Comparison of ENCODE assay signal across 8 mouse cellular contexts in genomic region chr12:70452726-70453645, GRCm38 (mm10). TPM values are rescaled to one million over a fixed set of nuclear protein-coding genes. Genes with fewer than 3 reads are reported as not detected.
A peak's percentile ranks its signal among the peaks of the same experiment; 100 is the strongest.
DNase-seq lines count a peak whose midpoint lies in the region; ATAC-seq lines count a peak whose summit lies in the region.

TSS of gene Tmx1 (plus strand) at chr12:70453095.

- WGBS in forebrain, embryonic 14.5 days, result under 1% methylated on average over 58 of the region's 58 CpGs
- under 1% methylated on average over 58 of the region's 58 CpGs for WGBS in neural tube, embryonic 15.5 days

- H3K9ac ChIP-seq in forebrain, embryonic 14.5 days (ENCODE audit: low read length), result peak within 1 kb of the TSS; percentile 82
- peak within 1 kb of the TSS; percentile 75 for H3K9ac ChIP-seq in neural tube, embryonic 15.5 days (replicated peaks)

- H3K9me3 ChIP-seq in forebrain, embryonic 14.5 days (replicated peaks; ENCODE audit: control insufficient read depth, low read length), result no peaks in the 10 kb centered on the region
- H3K9me3 ChIP-seq in neural tube, embryonic 15.5 days (replicated peaks), result no peaks in the 10 kb centered on the region

- peak; percentile 99 for ATAC-seq in forebrain, embryonic 14.5 days
- ATAC-seq in neural tube, embryonic 15.5 days (ENCODE audit: low FRiP score), result peak; percentile 98

- H3K27me3 ChIP-seq in forebrain, embryonic 14.5 days (replicated peaks; ENCODE audit: control insufficient read depth, insufficient read depth, low read length), result no peaks in the 10 kb centered on the region
- no peaks in the 10 kb centered on the region for H3K27me3 ChIP-seq in neural tube, embryonic 15.5 days (replicated peaks)

- peak within 1 kb of the TSS; percentile 78 for H3K27ac ChIP-seq in forebrain, embryonic 14.5 days (ENCODE audit: low read depth, low read length)
- H3K27ac ChIP-seq in neural tube, embryonic 15.5 days (replicated peaks), result peak within 1 kb of the TSS; percentile 87

- peak within 1 kb of the TSS; percentile 74 for H3K4me3 ChIP-seq in forebrain, embryonic 14.5 days (ENCODE audit: low read depth, low read length)
- H3K4me3 ChIP-seq in neural tube, embryonic 15.5 days (replicated peaks), result peak within 1 kb of the TSS; percentile 83

- intact Hi-C loops in heart, postnatal 14 days (cut with DNase I), result no loop called here

- H3K4me1 ChIP-seq in forebrain, embryonic 14.5 days (ENCODE audit: control insufficient read depth, insufficient read depth, low read length), result peaks cover 19% of the 10 kb centered on the region
- H3K4me1 ChIP-seq in neural tube, embryonic 15.5 days, result peaks cover 27% of the 10 kb centered on the region

- peaks cover 9% of the 10 kb centered on the region for H3K36me3 ChIP-seq in forebrain, embryonic 14.5 days (ENCODE audit: control insufficient read depth, insufficient read depth, low read length)
- peaks cover 3% of the 10 kb centered on the region for H3K36me3 ChIP-seq in neural tube, embryonic 15.5 days

- DNase-seq in ES-CJ7 (ENCODE audit: low read depth, low spot score), result peak; percentile 94
- peak; percentile 97 for DNase-seq in cerebellum, adult 11 months
- DNase-seq in forebrain, embryonic 14.5 days (ENCODE audit: low spot score), result peak; percentile 97
- DNase-seq in heart, postnatal 14 days, result peak; percentile 99 to 100
- peak; percentile 96 for DNase-seq in layer of hippocampus, adult 11-12 months (ENCODE audit: low spot score)
- DNase-seq in lung, adult 18-20 months, result peak; percentile 96 to 97
- peak; percentile 97 for DNase-seq in testis, postnatal 14 days (ENCODE audit: low spot score)

- H3K4me2 ChIP-seq in forebrain, embryonic 14.5 days (ENCODE audit: low read length), result peak within 1 kb of the TSS; percentile 60
- H3K4me2 ChIP-seq in neural tube, embryonic 15.5 days, result peak within 1 kb of the TSS; percentile 77

RNA-seq across cellular contexts. Expression of gene Tmx1, which starts in this region (rescaled TPM):
- polyA plus RNA-seq in forebrain, embryonic 14.5 days (2014; fragmentation: Nextera tagmentation; extraction: Ambion mirVana), result 87.5 and 93.9 TPM in 2 replicates
- total RNA-seq in heart, postnatal 14 days (2021), result 10 to 100 TPM; 55.1 to 56.9 TPM
- 141 and 148 TPM in 2 replicates for polyA plus RNA-seq in neural tube, embryonic 15.5 days (2015; fragmentation: Nextera tagmentation; extraction: Ambion mirVana)

Comparison
In these comparisons a context has a peak if more than half of its experiments do, and no peak if none do; other contexts are left out.
1. Peak in every context shown above with its lines: DNase-seq, ATAC-seq, H3K4me3 ChIP-seq and H3K27ac ChIP-seq.